Mouse (Mus musculus): ENCODE data around the gene Hvcn1.

The Hvcn1 gene

GRCm38 (mm10) chr5:122206475-122206874 is at the start of gene Hvcn1:
Gene Hvcn1 (plus strand): TSS chr5:122206804.
- CTCF ChIA-PET, result no interaction called here

- CTCF ChIA-PET, result interaction anchor here (0.6 kb wide), 1 partner anchor 18 kb away, joined by 9 read pairs; no protein-coding TSS in a partner anchor
Measured at GRCm38 (mm10) chr5:122157827-122158381, 48.7 kb upstream of the Hvcn1 start, which contains the start of gene Ppp1cc. Gene Ppp1cc (plus strand): TSS chr5:122158278.

- CTCF ChIA-PET, result interaction anchor here (0.6 kb wide), 2 partner anchors 17 to 59 kb away, joined by 9 to 19 read pairs; no protein-coding TSS in a partner anchor
Measured at GRCm38 (mm10) chr5:122158557-122159515, 47.8 kb upstream of the Hvcn1 start.

- CTCF ChIA-PET, result interaction anchor here (0.5 to 0.7 kb wide), 2 partner anchors 19 to 96 kb away, joined by 3 to 5 read pairs; no protein-coding TSS in a partner anchor
Measured at GRCm38 (mm10) chr5:122163194-122163593, 43.4 kb upstream of the Hvcn1 start.

GRCm38 (mm10) chr5:122164011-122164410 is 42.6 kb upstream of the Hvcn1 start:
- CTCF ChIA-PET, result interaction anchor here (0.7 kb wide), 2 partner anchors 82 to 191 kb away, joined by 3 to 5 read pairs; partner anchors contain the start of gene Vps29

- CTCF ChIA-PET, result interaction anchor here (0.5 to 0.7 kb wide), 4 partner anchors 18 to 99 kb away, joined by 3 read pairs; no protein-coding TSS in a partner anchor
Measured at GRCm38 (mm10) chr5:122165233-122165915, 41.2 kb upstream of the Hvcn1 start.

- CTCF ChIA-PET, result interaction anchor here (0.6 kb wide), 1 partner anchor 37 kb away, joined by 5 read pairs; no protein-coding TSS in a partner anchor
Measured at GRCm38 (mm10) chr5:122166636-122167161, 39.9 kb upstream of the Hvcn1 start.

- CTCF ChIA-PET, result interaction anchor here (1.0 kb wide), 1 partner anchor 106 kb away, joined by 4 read pairs; no protein-coding TSS in a partner anchor
Measured at GRCm38 (mm10) chr5:122168344-122169069, 38.1 kb upstream of the Hvcn1 start.

GRCm38 (mm10) chr5:122171058-122171457 is 35.5 kb upstream of the Hvcn1 start:
- CTCF ChIA-PET, result no interaction called here

GRCm38 (mm10) chr5:122175402-122175801 is 31.2 kb upstream of the Hvcn1 start:
- CTCF ChIA-PET, result interaction anchor here (0.6 kb wide), 1 partner anchor 17 kb away, joined by 9 read pairs; the partner anchor contains the start of gene Ppp1cc

GRCm38 (mm10) chr5:122175961-122176360 is 30.6 kb upstream of the Hvcn1 start:
- CTCF ChIA-PET, result interaction anchor here (0.6 kb wide), 1 partner anchor 18 kb away, joined by 9 read pairs; the partner anchor contains the start of gene Ppp1cc

- CTCF ChIA-PET, result no interaction called here
Measured at GRCm38 (mm10) chr5:122176398-122176797, 30.2 kb upstream of the Hvcn1 start.

- CTCF ChIA-PET, result interaction anchor here (1.0 to 1.5 kb wide), 2 partner anchors 19 to 217 kb away, joined by 3 read pairs; no protein-coding TSS in a partner anchor
Measured at GRCm38 (mm10) chr5:122179665-122180064, 26.9 kb upstream of the Hvcn1 start.

- CTCF ChIA-PET, result interaction anchor here (0.5 to 0.9 kb wide), 3 partner anchors 24 to 159 kb away, joined by 3 to 12 read pairs (median 3); no protein-coding TSS in a partner anchor
Measured at GRCm38 (mm10) chr5:122184283-122184806, 22.3 kb upstream of the Hvcn1 start.

GRCm38 (mm10) chr5:122184858-122185257 is 21.7 kb upstream of the Hvcn1 start:
- CTCF ChIA-PET, result interaction anchor here (0.6 to 0.9 kb wide), 2 partner anchors 25 to 159 kb away, joined by 3 to 12 read pairs; no protein-coding TSS in a partner anchor

- CTCF ChIA-PET, result interaction anchor here (0.7 kb wide), 1 partner anchor 15 kb away, joined by 3 read pairs; no protein-coding TSS in a partner anchor
Measured at GRCm38 (mm10) chr5:122189115-122189514, 17.5 kb upstream of the Hvcn1 start.

GRCm38 (mm10) chr5:122190465-122190864 is 16.1 kb upstream of the Hvcn1 start:
- CTCF ChIA-PET, result interaction anchor here (1.6 kb wide), 1 partner anchor 149 kb away, joined by 7 read pairs; no protein-coding TSS in a partner anchor

- CTCF ChIA-PET, result interaction anchor here (0.7 to 1.6 kb wide), 3 partner anchors 72 to 518 kb away, joined by 4 to 7 read pairs (median 7); no protein-coding TSS in a partner anchor
Measured at GRCm38 (mm10) chr5:122191269-122192063, 15.1 kb upstream of the Hvcn1 start.

- CTCF ChIA-PET, result interaction anchor here (1.3 to 1.6 kb wide), 2 partner anchors 71 to 147 kb away, joined by 4 to 7 read pairs; no protein-coding TSS in a partner anchor
Measured at GRCm38 (mm10) chr5:122192347-122192746, 14.3 kb upstream of the Hvcn1 start.
